Mouse (Mus musculus) erythroblast, embryonic 14.5 days (primary cell): ENCODE measurements around the gene Akirin2.

ENCODE experiments used
- GATA1 ChIP-seq: IDR thresholded peaks from 2 replicates; pipeline ENCODE4 v1.6.1; 2012; ENCODE audit warnings: low read length, inconsistent platforms, mixed read lengths
- TAL1 ChIP-seq: IDR thresholded peaks from 3 replicates; pipeline ENCODE4 v1.6.1; 2012; ENCODE audit warnings: low read length, inconsistent platforms, mixed read lengths

DNA sequence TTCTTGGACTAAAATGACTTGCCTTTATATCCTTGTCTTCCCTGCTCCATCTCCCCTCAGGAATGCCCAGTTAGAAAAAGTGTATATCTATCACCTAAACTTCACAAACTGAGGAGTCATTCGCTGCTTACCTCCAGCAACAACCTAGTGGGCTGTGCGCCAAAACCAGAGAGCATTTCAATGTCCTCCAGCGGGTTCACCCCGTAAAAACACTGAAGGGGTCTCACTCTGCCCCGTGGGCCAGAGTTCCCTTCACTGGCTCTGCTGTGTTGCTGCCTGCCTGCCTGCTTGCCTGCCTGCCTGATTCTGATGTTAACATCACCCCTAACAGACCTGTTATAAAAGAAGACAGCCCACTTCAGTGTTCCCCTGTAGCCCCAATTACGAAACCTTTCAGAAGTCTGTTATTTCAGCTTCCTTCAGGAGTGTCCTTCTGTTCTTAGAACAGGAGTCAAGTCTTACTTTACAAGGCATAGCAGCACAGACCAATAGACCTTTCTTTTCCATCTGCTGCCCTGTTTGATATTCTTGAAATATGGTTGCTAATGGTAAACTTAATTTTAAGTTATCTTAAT, 62.9 kb downstream of the Akirin2 start:
- TF ChIP-seq GATA1 (no peak), TAL1 (no peak)
